Mouse (Mus musculus) left cerebral cortex, adult 18-20 months (tissue): ENCODE measurements around the gene Dnajc3. TPM values are rescaled to one million over a fixed set of nuclear protein-coding genes. Genes with fewer than 3 reads are reported as not detected.

Experiments used
- DNase-seq, 2 experiments: peaks; one replicate each; pipeline ENCODE4 v3.0.0; 2021 to 2022; ENCODE audit warnings: low spot score in 2 of 2, mixed read lengths in 1 of 2
- total RNA-seq, 2 experiments: library from RNA; stranded (reverse); gene quantifications; 2 replicates each; pipeline ENCODE4 v1.2.3; 2021

The Dnajc3 gene
- total RNA-seq, 2 experiments from 2014 or later, result 38.8 to 44.4 TPM

- no peak for DNase-seq
Observed at GRCm38 (mm10) chr14:118929779-118930178, 8.0 kb upstream of the Dnajc3 start.

- DNase-seq, result no peak
Observed at GRCm38 (mm10) chr14:118930777-118931176, 7.0 kb upstream of the Dnajc3 start.

GRCm38 (mm10) chr14:118931181-118931580 is 6.6 kb upstream of the Dnajc3 start:
- no peak for DNase-seq

GRCm38 (mm10) chr14:118932956-118933355 is 4.8 kb upstream of the Dnajc3 start:
- DNase-seq, result no peak

GRCm38 (mm10) chr14:118934686-118935085 is 3.1 kb upstream of the Dnajc3 start:
- no peak for DNase-seq

GRCm38 (mm10) chr14:118936236-118936635 is 1.5 kb upstream of the Dnajc3 start:
- no peak for DNase-seq

- no peak for DNase-seq
Observed at GRCm38 (mm10) chr14:118936952-118937351, 824 bp upstream of the Dnajc3 start.

- DNase-seq, result no peak
Observed at GRCm38 (mm10) chr14:118938551-118938950, 775 bp downstream of the Dnajc3 start.

GRCm38 (mm10) chr14:118940796-118941495 is 3.2 kb downstream of the Dnajc3 start:
- no peak for DNase-seq

- peak in 1 of 2 experiments; percentile 25 for DNase-seq
Observed at GRCm38 (mm10) chr14:118942076-118942475, 4.3 kb downstream of the Dnajc3 start.

GRCm38 (mm10) chr14:118944702-118945101 is 6.9 kb downstream of the Dnajc3 start:
- no peak for DNase-seq

- no peak for DNase-seq
Observed at GRCm38 (mm10) chr14:118948841-118949240, 11.1 kb downstream of the Dnajc3 start.

GRCm38 (mm10) chr14:118951912-118952583 is 14.3 kb downstream of the Dnajc3 start:
- no peak for DNase-seq

- DNase-seq, result no peak
Observed at GRCm38 (mm10) chr14:118958010-118958409, 20.2 kb downstream of the Dnajc3 start.

GRCm38 (mm10) chr14:118965356-118966000 is 27.7 kb downstream of the Dnajc3 start:
- no peak for DNase-seq

- no peak for DNase-seq
Observed at GRCm38 (mm10) chr14:118967646-118968045, 29.9 kb downstream of the Dnajc3 start.

GRCm38 (mm10) chr14:118972268-118972667 is 34.5 kb downstream of the Dnajc3 start:
- DNase-seq, result no peak

- no peak for DNase-seq
Observed at GRCm38 (mm10) chr14:118977136-118977816, 39.5 kb downstream of the Dnajc3 start.

- no peak for DNase-seq
Observed at GRCm38 (mm10) chr14:118979571-118980325, 42.0 kb downstream of the Dnajc3 start.

- DNase-seq, result no peak
Observed at GRCm38 (mm10) chr14:118980358-118980757, 42.6 kb downstream of the Dnajc3 start.

GRCm38 (mm10) chr14:118980890-118981289 is 43.1 kb downstream of the Dnajc3 start:
- DNase-seq, result no peak
